Mouse (Mus musculus) heart, embryonic 11.5 days (tissue): Measurements from ENCODE around the gene Mrps7. TPM values are rescaled to one million over a fixed set of nuclear protein-coding genes. Genes with fewer than 3 reads are reported as not detected.

ENCODE experiments used
- ATAC-seq: fragments of 200-750 bp; cut with Nextera tagmentation; replicated peaks from 2 replicates; pipeline ENCODE4 v1.8.0; 2017; ENCODE audit warnings: moderate library complexity; ENCODE audit not compliant: insufficient number of reproducible peaks, low FRiP score, low TSS enrichment
- H3K27ac ChIP-seq: fragments of 300-500 bp; sonication (generic); 2 replicates; pipeline ENCODE4 v1.5.1; 2014; ENCODE audit warnings: mild to moderate bottlenecking, low read depth, low read length
- H3K27me3 ChIP-seq: fragments of 300-500 bp; sonication (generic); 2 replicates; pipeline ENCODE4 v1.6.1; 2014; ENCODE audit warnings: mild to moderate bottlenecking, low read length, mixed read lengths; ENCODE audit not compliant: control insufficient read depth, insufficient read depth
- H3K36me3 ChIP-seq: fragments of 300-500 bp; sonication (generic); 2 replicates; pipeline ENCODE4 v1.6.1; 2014; ENCODE audit warnings: mild to moderate bottlenecking, low read length, moderate library complexity, mixed read lengths; ENCODE audit not compliant: control insufficient read depth, insufficient read depth
- H3K4me1 ChIP-seq: fragments of 300-500 bp; sonication (generic); 2 replicates; pipeline ENCODE4 v1.6.1; 2014; ENCODE audit warnings: low read length; ENCODE audit not compliant: control insufficient read depth, insufficient read depth
- H3K4me2 ChIP-seq: fragments of 300-500 bp; sonication (generic); 2 replicates; pipeline ENCODE4 v1.6.1; 2014; ENCODE audit warnings: mild to moderate bottlenecking, moderate library complexity
- H3K4me3 ChIP-seq: fragments of 300-500 bp; sonication (generic); 2 replicates; pipeline ENCODE4 v1.5.1; 2014; ENCODE audit warnings: low read depth, low read length
- H3K9ac ChIP-seq: fragments of 300-500 bp; sonication (generic); 2 replicates; pipeline ENCODE4 v1.6.1; 2014; ENCODE audit warnings: mild to moderate bottlenecking, low read depth, low read length, moderate library complexity
- H3K9me3 ChIP-seq: fragments of 300-500 bp; sonication (generic); replicated peaks from 2 replicates; pipeline ENCODE4 v1.6.1; 2016; ENCODE audit warnings: low read length; ENCODE audit not compliant: control insufficient read depth
- WGBS: fragments of 180-500 bp; shearing (Covaris S2); extraction: QIAGEN DNeasy Blood & Tissue Kit; methylation state at CpG from one replicate; pipeline ENCODE4 v1.1.7; 2014; ENCODE audit not compliant: insufficient replicate concordance; 5-methylcytosine and 5-hydroxymethylcytosine counted together
- polyA plus RNA-seq: library from polyadenylated mRNA; unstranded; fragments of >200 nt; fragmentation: Nextera tagmentation; extraction: Ambion mirVana; gene quantifications from 2 replicates; pipeline ENCODE4 v1.2.1, GENCODE M21; 2014

Gene Mrps7
- polyA plus RNA-seq, 1 experiment from 2014 or later, result 104 TPM

- Histone ChIP-seq H3K9ac (peak overlapping the region; percentile 81), H3K4me1 (peaks cover 18% of the 10 kb centered on the region), H3K4me2 (peak overlapping the region; percentile 99), H3K4me3 (peak overlapping the region; percentile 68), H3K9me3 (no peaks in the 10 kb centered on the region), H3K36me3 (peaks cover 14% of the 10 kb centered on the region; the same call in 1 of the 2 replicates), H3K27ac (peak overlapping the region; percentile 88), H3K27me3 (no peaks in the 10 kb centered on the region)
- WGBS, result 0% methylated on average over 16 of the region's 16 CpGs
- ATAC-seq, result no peak
Measured at GRCm38 (mm10) chr11:115613138-115613945, 9.6 kb downstream of the Mrps7 start.

GRCm38 (mm10) chr11:115614346-115615107, 10.8 kb downstream of the Mrps7 start:
- no peak overlapping the region for H3K4me3 ChIP-seq
- H3K4me1 ChIP-seq, result peaks cover 18% of the 10 kb centered on the region
- no peak overlapping the region for H3K9ac ChIP-seq
- peaks cover 7% of the 10 kb centered on the region; the same call in 1 of the 2 replicates for H3K36me3 ChIP-seq
- H3K4me2 ChIP-seq, result no peak overlapping the region
- WGBS, result 83% methylated on average over 10 of the region's 10 CpGs
- H3K9me3 ChIP-seq, result no peaks in the 10 kb centered on the region
- no peaks in the 10 kb centered on the region for H3K27me3 ChIP-seq
- H3K27ac ChIP-seq, result no peak overlapping the region
- ATAC-seq, result no peak

- H3K4me2 ChIP-seq, result no peak overlapping the region
Measured at GRCm38 (mm10) chr11:115615108-115615825, 11.5 kb downstream of the Mrps7 start.

GRCm38 (mm10) chr11:115615875-115616274, 12.2 kb downstream of the Mrps7 start:
- no peak overlapping the region for H3K4me2 ChIP-seq
- H3K27me3 ChIP-seq, result no peaks in the 10 kb centered on the region
- H3K36me3 ChIP-seq, result peaks cover 7% of the 10 kb centered on the region; the same call in 1 of the 2 replicates
- H3K4me3 ChIP-seq, result no peak overlapping the region
- H3K9me3 ChIP-seq, result no peaks in the 10 kb centered on the region
- no peak overlapping the region for H3K9ac ChIP-seq
- no peak for ATAC-seq
- 91% methylated on average over 6 of the region's 6 CpGs for WGBS
- peaks cover 18% of the 10 kb centered on the region for H3K4me1 ChIP-seq
- H3K27ac ChIP-seq, result no peak overlapping the region

More at GRCm38 (mm10) chr11:115615108-115615825, 11.5 kb downstream of the Mrps7 start:
- 77% methylated on average over 15 of the region's 15 CpGs for WGBS
- Histone ChIP-seq H3K27me3 (no peaks in the 10 kb centered on the region), H3K9me3 (no peaks in the 10 kb centered on the region), H3K4me1 (peaks cover 18% of the 10 kb centered on the region), H3K9ac (no peak overlapping the region), H3K36me3 (peaks cover 7% of the 10 kb centered on the region; the same call in 1 of the 2 replicates), H3K27ac (no peak overlapping the region), H3K4me3 (no peak overlapping the region)
- ATAC-seq, result no peak

GRCm38 (mm10) chr11:115616371-115616770, 12.6 kb downstream of the Mrps7 start:
- no peak for ATAC-seq
- peaks cover 18% of the 10 kb centered on the region for H3K4me1 ChIP-seq
- H3K4me2 ChIP-seq, result no peak overlapping the region
- 92% methylated on average over 7 of the region's 7 CpGs for WGBS
- peaks cover 7% of the 10 kb centered on the region for H3K36me3 ChIP-seq
- H3K9ac ChIP-seq, result no peak overlapping the region
- no peaks in the 10 kb centered on the region for H3K9me3 ChIP-seq
- H3K27me3 ChIP-seq, result no peaks in the 10 kb centered on the region
- H3K4me3 ChIP-seq, result no peak overlapping the region
- no peak overlapping the region for H3K27ac ChIP-seq

GRCm38 (mm10) chr11:115616893-115617292, 13.2 kb downstream of the Mrps7 start:
- H3K36me3 ChIP-seq, result peaks cover 7% of the 10 kb centered on the region
- no peak for ATAC-seq
- H3K4me2 ChIP-seq, result no peak overlapping the region
- H3K4me1 ChIP-seq, result peaks cover 14% of the 10 kb centered on the region
- H3K9me3 ChIP-seq, result no peaks in the 10 kb centered on the region
- 69% methylated on average over 6 of the region's 6 CpGs for WGBS
- no peak overlapping the region for H3K4me3 ChIP-seq
- H3K27me3 ChIP-seq, result no peaks in the 10 kb centered on the region
- no peak overlapping the region for H3K27ac ChIP-seq
- no peak overlapping the region for H3K9ac ChIP-seq

- Histone ChIP-seq H3K9ac (no peak overlapping the region), H3K27me3 (no peaks in the 10 kb centered on the region), H3K9me3 (no peaks in the 10 kb centered on the region), H3K27ac (no peak overlapping the region), H3K4me2 (no peak overlapping the region), H3K4me3 (no peak overlapping the region), H3K36me3 (peaks cover 15% of the 10 kb centered on the region), H3K4me1 (peaks cover 14% of the 10 kb centered on the region)
- no peak for ATAC-seq
- 88% methylated on average over 2 of the region's 2 CpGs for WGBS
Measured at GRCm38 (mm10) chr11:115618001-115618400, 14.3 kb downstream of the Mrps7 start.

GRCm38 (mm10) chr11:115618732-115619516, 15.2 kb downstream of the Mrps7 start:
- ATAC-seq, result no peak
- no peak overlapping the region for H3K4me2 ChIP-seq
- 85% methylated on average over 16 of the region's 16 CpGs for WGBS
- peaks cover 18% of the 10 kb centered on the region for H3K36me3 ChIP-seq
- H3K27me3 ChIP-seq, result no peaks in the 10 kb centered on the region
- no peak overlapping the region for H3K9ac ChIP-seq
- no peaks in the 10 kb centered on the region for H3K9me3 ChIP-seq
- H3K4me3 ChIP-seq, result no peak overlapping the region
- no peak overlapping the region for H3K27ac ChIP-seq
- H3K4me1 ChIP-seq, result peaks cover 6% of the 10 kb centered on the region
